Mouse (Mus musculus): ENCODE results near the gene Gm11937.

The Gm11937 gene

GRCm38 (mm10) chr11:99581564-99581963, 28.4 kb downstream of the Gm11937 start:
- no peak for DNase-seq (ENCODE audit: low read depth, low spot score)

GRCm38 (mm10) chr11:99581051-99581450, 28.9 kb downstream of the Gm11937 start:
- DNase-seq (ENCODE audit: low read depth, low spot score), result no peak

GRCm38 (mm10) chr11:99580636-99581035, 29.4 kb downstream of the Gm11937 start, which contains the start of gene Krtap1-5:
TSS of gene Krtap1-5 (minus strand) at chr11:99581016.
- no peak for DNase-seq (ENCODE audit: low read depth, low spot score)

GRCm38 (mm10) chr11:99574106-99574505, 35.9 kb downstream of the Gm11937 start:
- DNase-seq (ENCODE audit: low read depth, low spot score), result peak; percentile 20

GRCm38 (mm10) chr11:99573164-99573563, 36.8 kb downstream of the Gm11937 start:
- no peak for DNase-seq (ENCODE audit: low read depth, low spot score)

GRCm38 (mm10) chr11:99566530-99566929, 43.5 kb downstream of the Gm11937 start, which contains the start of gene Krtap3-1:
TSS of gene Krtap3-1 (minus strand) at chr11:99566630.
- no peak for DNase-seq (ENCODE audit: low read depth, low spot score)

GRCm38 (mm10) chr11:99562580-99562979, 47.4 kb downstream of the Gm11937 start:
- DNase-seq (ENCODE audit: low read depth, low spot score), result no peak

Data from retina, adult 2 months (tissue).